Mouse (Mus musculus) lung, postnatal 0 days (tissue): ENCODE data around the gene Gm28047.

Experiments
- CTCF ChIP-seq: IDR thresholded peaks from 2 replicates; pipeline ENCODE4 v1.5.1; 2016; ENCODE audit warnings: antibody characterized with exemption, mild to moderate bottlenecking
- EP300 ChIP-seq: IDR thresholded peaks from 2 replicates; pipeline ENCODE4 v1.6.1; 2016; ENCODE audit warnings: antibody characterized with exemption, mild to moderate bottlenecking, control low read depth

GRCm38 (mm10) chr15:102500479-102500878 lies 124.4 kb downstream of the Gm28047 start:
- TF ChIP-seq CTCF = no peak
- no peak for TF ChIP-seq EP300
